Mouse (Mus musculus) layer of hippocampus, adult 2 months (tissue): ENCODE data around the gene Dpp8. TPM values are rescaled to one million over a fixed set of nuclear protein-coding genes. Genes with fewer than 3 reads are reported as not detected.
"Not testable (repeated sequence)": the region's sequence is repeated elsewhere in the genome, so short reads cannot be mapped to it uniquely, and the experiment has no call there.

ENCODE experiments used
- DNase-seq, 2 experiments: peaks; one replicate each; pipeline ENCODE4 v3.0.0; 2022; ENCODE audit warnings: low spot score in 2 of 2
- H3K27ac ChIP-seq: fragments of 200-600 bp; 2 replicates; pipeline ENCODE4 v1.8.1; 2022
- H3K4me3 ChIP-seq: fragments of 200-600 bp; 2 replicates; pipeline ENCODE4 v1.8.1; 2022; ENCODE audit warnings: mild to moderate bottlenecking
- CTCF ChIP-seq: fragments of 200-600 bp; conservative IDR thresholded peaks from 2 replicates; pipeline ENCODE4 v1.8.1; 2022; ENCODE audit warnings: antibody characterized with exemption, mild to moderate bottlenecking, moderate library complexity
- total RNA-seq, 2 experiments: library from RNA; stranded (reverse); gene quantifications; 2 replicates each; pipeline ENCODE4 v1.2.3; 2021

Gene Dpp8
- total RNA-seq, 2 experiments from 2014 or later: 162 to 170 TPM

DNA sequence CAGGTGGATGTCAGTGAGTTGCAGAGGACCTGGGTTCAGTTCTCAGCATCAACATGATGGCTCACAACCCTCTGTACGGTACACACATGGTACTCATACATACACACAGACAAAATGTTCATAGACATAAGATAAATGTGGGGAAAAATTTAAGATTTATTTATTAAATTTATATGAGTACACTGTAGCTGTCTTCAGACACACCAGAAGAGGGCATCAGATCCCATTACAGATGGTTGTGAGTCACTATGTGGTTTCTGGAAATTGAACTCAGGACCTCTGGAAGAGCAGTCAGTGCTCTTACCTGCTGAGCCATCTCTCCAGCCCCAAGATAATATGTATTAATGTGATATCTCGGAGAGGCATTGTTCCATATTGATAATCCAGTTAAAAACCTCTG, 47.9 kb downstream of the Dpp8 start:
- H3K27ac ChIP-seq, DNase-seq, H3K4me3 ChIP-seq: not testable (repeated sequence)
- TF ChIP-seq CTCF: peak; percentile 59

DNA sequence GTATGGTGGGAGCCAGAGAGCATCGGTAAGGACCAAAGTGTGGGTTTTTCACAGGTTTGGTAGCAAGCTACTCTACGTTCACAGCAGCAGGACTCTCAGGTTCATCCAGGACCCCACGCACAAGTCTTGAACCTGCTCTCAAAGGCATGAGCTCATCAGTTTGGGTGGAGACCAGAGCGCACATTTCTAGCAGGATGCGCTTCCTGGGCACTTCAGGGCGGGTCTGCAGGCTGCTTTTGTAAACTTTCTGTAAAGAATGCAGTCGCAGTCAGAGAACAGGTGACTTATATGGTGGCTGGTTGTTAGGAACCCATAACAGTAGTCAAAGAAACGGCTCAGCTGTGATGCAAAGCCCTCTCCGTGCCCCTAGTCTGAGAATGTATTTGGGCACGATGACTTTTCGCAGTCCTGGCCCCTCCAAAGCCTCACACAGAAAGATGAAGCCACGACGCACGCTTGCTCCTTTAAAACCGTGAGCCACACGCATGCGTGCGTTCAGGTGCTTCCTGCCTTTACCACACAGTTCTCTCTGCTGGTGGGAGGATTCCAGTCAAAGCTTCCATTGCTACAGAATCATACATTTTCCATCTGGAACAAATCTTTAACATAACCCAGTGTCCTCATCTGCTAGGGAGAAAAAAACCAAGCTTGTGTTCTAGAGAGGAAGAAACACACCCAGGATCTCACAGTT, 51.0 kb downstream of the Dpp8 start:
- Histone ChIP-seq H3K4me3 (no peak overlapping the region), H3K27ac (no peak overlapping the region)
- no peak for DNase-seq
- no peak for TF ChIP-seq CTCF

DNA sequence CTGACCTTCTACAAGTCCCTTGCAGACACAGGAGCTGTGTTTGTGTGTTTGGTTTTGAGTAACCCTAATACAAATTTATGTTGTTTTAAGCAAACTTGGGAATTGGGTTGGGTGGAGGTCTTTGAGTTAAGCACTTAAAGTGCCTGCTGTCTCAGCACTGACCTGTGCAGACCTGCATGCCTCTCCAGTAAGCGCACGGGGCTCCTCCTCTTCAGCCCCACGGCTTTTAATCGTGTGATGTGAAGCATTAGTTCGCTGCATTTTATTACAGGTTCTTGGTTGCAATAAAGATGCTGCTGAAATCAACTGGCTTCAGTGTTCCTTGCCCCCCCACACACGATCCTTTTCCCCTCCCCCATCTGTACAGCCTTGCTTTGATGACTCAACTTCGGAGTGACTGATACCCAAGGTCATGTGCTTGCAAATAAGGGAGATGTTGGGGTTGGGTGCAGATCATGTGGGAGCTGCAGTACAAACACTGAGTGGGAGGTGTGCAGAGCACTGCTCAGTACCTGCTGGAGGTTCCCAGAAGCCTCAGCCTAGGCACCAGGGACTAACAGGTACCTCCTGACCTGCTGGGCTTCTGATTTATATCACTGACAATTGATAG, 52.1 kb downstream of the Dpp8 start:
- no peak for TF ChIP-seq CTCF
- DNase-seq: no peak
- no peak overlapping the region for H3K27ac ChIP-seq
- no peak overlapping the region for H3K4me3 ChIP-seq

DNA sequence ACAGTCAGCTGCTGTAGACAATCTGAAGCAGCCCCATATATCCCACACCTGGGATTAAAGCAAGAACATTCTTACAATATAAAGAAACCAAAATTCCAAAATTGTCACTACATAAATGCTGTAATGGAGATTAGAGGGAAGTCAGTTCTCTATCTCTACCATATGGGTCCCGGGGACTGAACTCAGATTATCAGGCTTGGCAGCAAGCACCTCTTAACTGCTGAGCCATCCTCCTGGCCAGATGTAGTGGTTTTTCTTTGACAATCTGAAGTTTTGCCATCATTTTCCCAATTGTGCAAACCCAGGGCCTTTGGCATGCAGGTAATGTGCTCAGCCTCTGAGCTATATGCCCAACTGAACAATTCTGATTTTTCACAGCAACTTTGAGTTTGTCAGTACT, 53.1 kb downstream of the Dpp8 start:
- H3K4me3 ChIP-seq: no peak overlapping the region
- no peak overlapping the region for H3K27ac ChIP-seq
- no peak for TF ChIP-seq CTCF
- DNase-seq: no peak

DNA sequence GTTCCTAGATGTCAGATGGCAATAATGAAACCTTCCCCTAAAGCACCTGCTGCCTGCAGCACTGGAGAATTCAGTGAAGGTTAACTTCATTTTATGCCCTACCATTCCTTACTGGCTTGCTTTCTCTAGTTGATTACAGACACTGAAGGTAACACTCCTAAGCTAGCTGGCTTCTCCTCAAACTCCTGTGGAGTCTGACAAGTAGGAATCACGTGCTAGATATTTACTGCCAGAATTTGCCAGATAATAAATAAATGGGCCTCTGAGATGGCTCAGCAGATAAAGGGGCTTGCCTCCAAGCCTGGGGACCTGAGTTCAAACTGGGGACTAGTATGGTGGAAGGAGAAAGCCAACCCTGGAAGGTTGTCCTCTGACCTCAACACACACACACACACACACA, 54.6 kb downstream of the Dpp8 start:
- TF ChIP-seq CTCF: no peak
- Histone ChIP-seq H3K4me3 (no peak overlapping the region), H3K27ac (no peak overlapping the region)
- no peak for DNase-seq

DNA sequence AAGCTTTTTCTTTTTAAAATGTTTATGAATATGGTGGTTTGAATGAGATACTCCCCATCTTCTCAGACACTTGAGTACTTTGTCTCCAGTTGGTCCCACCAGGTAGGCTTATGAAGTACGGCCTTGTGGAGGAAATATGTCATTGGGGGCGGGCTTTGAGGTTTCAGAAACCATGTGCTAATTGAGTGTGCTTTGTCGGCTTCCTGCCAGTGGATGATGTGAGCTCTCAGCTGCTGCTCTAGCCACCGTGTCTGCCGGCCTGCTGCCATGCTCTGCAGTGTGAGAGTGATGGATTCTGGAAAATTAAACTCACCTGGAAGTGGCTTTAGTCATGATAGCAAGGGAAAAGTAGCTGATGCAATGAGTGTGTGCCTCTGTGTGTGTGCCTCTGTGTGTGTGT, 55.3 kb downstream of the Dpp8 start:
- no peak for TF ChIP-seq CTCF
- no peak for DNase-seq
- no peak overlapping the region for H3K27ac ChIP-seq
- no peak overlapping the region for H3K4me3 ChIP-seq

DNA sequence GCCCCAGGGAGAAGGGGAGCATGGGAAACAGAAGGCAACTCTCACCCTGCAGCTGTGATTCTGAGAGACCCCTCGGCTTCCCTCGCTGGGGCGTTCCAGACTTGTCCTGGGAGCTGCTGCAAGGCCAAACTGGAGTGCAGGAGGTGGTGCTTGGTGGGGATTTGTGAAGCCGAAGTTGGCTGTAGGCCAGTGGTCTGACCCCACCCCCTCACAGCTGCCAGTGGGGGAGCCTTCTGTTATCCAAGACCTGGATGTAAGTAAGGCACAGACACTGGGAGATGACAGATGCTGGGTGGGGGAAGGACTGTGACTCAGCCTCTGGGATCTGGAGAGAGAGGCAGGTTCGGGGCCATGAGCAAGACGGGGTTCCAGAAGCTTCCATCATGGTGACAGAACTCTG, 62.0 kb downstream of the Dpp8 start:
- no peak for TF ChIP-seq CTCF
- H3K4me3 ChIP-seq: no peak overlapping the region
- H3K27ac ChIP-seq: no peak overlapping the region
- peak; percentile 42 to 45 for DNase-seq

DNA sequence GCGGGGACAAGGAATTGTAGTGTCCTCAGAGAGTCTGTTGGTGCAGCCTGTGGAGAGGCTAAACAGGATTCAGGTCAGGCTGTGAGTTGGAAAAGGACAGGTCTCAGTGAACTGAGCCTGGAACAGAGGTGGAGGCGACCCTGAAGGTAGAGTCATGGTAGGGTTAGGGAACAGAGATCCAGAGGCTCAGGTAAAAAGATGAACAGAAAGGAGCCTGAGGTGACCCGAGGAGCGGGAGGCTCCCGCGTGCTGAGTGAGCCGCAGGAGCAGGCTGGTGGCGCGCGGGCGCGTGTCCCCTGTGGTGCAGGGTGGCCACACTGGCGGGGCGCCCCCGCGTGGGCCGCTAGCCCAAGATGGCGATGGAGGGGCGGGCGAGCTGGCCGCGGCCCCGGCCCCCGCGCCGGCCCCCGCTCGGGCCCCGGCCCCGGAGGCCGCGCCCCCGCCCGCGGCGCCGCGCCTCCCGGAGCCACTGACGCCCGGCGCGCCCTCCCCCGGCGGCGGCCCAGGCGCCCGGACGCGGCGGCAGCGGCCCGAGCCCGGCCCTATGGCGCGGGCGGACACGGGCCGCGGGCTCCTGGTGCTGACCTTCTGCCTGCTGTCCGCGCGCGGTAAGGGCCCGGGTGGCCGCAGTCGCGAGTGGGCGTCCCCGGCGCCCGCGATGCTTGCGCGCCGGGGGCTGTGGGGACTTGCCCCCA, 68.9 kb downstream of the Dpp8 start, which contains the start of gene Igdcc4:
Gene Igdcc4 (plus strand): TSS at position 496 of the 695 bp plus-strand sequence.
- H3K4me3 ChIP-seq: peak within 1 kb of the TSS; percentile 62
- no peak for DNase-seq
- no peak for TF ChIP-seq CTCF
- peak within 1 kb of the TSS; percentile 88 for H3K27ac ChIP-seq

DNA sequence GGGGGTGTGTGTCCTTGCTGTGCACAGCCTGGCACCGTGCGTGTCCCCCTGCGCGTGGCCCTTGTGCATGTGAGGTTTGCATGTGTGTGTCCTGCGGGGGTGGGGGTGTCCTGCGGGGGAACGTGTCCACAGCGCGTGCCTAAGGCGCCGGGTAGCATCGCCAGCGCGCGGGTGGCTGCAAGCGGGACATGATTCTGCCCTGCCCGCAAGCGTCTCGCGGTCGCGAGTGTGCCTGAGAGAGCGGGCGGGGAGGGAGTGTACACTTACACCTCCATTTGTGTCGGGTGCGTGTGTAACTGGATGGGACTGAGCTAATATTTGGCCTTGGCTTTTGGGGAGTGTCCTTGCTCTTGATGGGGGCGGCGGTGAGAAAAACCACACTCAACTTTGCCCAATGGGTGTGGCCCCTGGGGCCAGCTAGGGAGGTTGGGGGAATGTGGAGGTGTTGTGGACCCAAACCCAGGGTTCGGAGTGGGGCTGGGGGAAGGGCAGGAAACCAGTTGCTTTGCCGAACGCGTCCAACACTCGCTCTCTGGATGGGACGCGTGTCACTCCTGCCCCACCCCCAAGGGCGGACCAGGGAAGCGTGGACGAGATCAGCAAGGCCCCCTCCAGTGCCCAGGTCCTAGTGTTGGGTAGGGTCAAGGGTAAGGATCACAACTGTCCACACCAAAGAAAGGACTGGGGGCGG, 69.6 kb downstream of the Dpp8 start:
- H3K4me3 ChIP-seq: peak overlapping the region; percentile 62
- DNase-seq: peak in 1 of 2 experiments; percentile 32
- peak overlapping the region; percentile 88 for H3K27ac ChIP-seq
- no peak for TF ChIP-seq CTCF

DNA sequence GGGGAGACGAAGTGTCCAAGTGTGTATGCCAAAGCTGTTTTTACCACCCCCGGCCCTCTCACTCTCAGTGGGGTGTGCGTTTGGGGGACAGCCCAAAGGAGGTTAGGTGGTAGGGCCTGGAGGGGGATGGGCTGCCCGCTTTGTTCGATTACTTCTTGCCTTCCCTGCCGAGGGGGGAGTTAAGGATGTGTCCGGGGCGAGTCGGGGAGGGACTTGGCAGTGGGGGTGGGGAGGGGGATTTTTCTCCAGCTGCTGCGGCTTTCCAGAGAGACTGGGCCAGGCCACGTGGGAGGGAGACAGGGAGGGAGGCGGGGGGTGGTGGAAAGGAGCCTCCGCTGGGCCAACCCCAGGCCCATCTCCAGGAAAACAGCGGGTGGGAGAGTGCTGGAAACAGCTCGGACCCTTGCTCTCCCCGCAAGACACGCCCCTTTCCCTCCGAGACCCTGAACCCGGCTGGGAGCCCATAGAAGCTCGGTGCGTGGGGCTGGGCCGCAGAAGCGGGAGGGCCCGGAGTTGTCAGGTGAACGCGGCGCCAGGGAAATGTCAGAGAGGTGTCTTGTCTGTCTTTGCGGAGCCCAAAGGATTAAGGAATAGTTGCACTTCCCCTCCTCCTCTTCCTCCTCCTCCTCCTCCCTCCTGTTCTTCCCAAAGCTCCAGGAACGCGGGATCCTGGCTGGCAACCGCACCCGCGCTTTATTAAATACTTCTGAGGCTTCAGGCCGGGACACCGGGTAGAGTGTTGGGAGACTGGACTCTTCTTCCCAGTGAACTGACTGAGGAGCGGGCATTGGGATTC, 70.4 kb downstream of the Dpp8 start:
- DNase-seq: no peak
- Histone ChIP-seq H3K4me3 (peak overlapping the region; percentile 62), H3K27ac (peak overlapping the region; percentile 88)
- TF ChIP-seq CTCF: no peak

DNA sequence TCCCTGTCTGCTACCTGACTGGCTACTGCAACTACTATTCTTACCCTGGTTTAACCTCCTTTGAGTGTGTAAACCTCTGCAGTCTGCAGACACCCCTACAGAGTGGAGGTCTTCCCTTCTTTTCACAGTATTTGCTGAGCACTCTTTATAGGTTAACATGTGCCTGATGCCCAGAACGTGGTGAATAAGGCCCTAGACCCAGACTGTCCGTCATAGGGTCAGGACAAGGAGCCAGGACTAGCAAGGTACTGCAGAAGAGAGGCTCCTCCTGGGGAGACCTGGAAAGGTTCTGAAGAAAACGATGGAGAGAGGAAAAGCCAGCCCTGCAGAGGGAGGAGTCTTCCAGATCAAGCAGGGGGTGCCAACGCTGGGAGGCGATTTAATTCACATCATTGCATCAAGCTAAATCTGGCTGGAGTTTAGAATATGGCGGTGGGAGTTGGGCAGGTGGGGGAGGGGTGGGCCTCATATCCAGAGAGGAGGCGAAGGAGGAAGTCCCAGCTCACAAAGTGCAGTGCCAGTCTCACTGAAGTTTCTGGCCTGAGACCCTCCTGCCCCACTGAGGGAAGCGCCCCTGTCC, 71.0 kb downstream of the Dpp8 start:
- Histone ChIP-seq H3K4me3 (peak overlapping the region; percentile 62), H3K27ac (peak overlapping the region; percentile 49)
- TF ChIP-seq CTCF: no peak
- DNase-seq: no peak

DNA sequence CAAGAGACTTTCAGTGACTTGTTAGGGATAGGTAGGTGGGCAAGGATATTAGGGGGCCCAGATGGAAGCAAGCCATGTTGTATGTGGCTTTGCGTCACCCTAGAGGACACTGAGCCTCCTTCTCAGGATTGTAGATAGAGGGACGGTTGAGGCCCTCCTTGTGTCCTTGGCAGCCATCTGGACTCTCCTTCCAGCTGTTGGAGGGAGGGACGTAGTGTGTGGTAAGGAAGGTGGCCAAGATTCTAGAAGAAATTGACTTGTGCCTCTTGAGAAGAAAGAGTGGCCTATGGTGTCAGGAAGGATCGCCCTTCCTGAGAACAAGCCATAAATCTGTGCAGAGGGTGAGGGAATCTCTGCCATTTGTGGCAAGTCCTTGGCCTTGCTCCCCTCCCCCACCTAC, 74.6 kb downstream of the Dpp8 start:
- Histone ChIP-seq H3K4me3 (no peak overlapping the region), H3K27ac (no peak overlapping the region)
- no peak for DNase-seq
- TF ChIP-seq CTCF: no peak
